Mouse (Mus musculus): Measurements from ENCODE around the gene Adamts14.

Gene Adamts14

DNA sequence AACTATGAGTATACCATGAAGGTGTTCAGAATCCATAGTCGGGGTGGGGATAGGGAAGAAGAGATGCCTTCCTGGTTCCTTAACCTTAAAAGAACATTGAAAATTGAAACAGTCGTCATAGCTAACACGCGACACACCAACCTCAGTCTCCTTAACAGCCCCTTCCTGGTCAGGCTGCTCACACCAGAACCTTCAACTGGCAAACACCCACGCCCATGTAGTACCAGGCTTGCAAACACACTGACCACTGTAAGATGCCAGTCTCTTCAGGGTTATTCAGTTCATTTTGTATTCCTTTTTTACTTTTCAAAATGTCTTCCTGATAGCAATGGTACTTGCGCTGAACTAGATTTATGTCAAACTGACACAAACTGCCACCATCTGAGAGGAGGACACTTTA, 3.8 kb upstream of the Adamts14 start:
- intact Hi-C loops (cut with DNase I) = loop anchor here (5.0 kb wide), 1 partner anchor 60 kb away; no protein-coding TSS in a partner anchor

DNA sequence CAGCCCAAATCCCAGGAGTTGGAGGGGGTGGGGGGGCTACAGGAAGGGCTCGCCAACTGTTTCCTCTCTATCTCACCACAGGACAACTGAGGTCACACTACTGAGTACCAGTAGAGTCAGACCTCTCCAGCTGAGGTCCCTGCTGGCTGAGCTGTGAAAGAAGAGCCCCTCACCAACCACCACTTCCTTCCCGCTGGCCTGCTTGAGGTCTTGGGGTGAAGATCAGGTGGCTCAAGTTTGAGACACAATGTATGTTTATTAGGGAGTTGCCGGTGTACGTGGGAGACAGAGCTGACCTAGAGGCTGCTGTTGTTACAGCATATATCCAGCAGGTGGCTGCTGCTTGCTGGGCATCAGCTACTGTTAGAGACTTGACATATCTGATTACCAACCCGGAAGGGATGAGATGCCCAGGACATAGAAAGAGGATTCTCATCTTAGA, 2.5 kb upstream of the Adamts14 start:
- intact Hi-C loops (cut with DNase I) = loop anchor here (5.0 kb wide), 1 partner anchor 62 kb away; no protein-coding TSS in a partner anchor

DNA sequence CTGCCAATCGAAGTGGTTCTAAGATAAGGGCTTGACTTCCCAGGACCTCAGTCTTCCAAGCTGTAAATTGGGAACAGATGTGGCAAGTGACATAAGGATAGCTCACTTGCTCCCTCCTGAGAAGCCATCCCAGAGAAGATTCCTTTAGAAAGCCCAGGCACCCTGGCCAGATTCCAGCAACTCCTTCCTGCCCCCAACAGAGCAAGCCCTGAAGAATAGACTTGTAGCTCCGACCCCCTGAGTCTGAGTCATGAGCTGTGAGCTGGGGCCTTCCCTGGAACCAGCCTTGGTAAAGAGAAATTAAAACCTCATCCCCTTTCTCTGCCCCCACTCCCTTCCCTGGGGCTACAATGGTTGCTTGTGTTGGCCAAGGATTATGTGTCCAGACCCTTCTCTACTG, 1.3 kb upstream of the Adamts14 start:
- intact Hi-C loops (cut with DNase I) = loop anchor here (5.0 kb wide), 1 partner anchor 72 kb away; no protein-coding TSS in a partner anchor

DNA sequence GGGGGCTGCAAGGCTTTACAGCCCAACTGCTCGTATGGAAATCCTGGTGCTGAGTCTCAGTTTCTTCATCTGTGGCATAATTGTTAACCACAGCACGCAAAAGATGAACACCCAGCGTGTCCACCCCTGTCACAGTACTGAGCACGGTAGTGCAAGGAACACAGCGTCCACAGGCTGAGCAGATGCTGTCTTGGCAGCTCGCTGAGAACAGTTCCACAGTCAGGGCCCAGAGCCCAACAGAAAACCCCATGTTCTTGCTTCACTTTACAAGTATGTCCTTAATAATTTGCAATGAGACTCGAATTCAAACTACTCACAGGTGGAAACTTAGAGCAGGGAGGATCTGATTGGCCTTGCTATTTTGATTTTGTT, 592 bp upstream of the Adamts14 start:
- intact Hi-C loops (cut with DNase I) = loop anchor here (5.0 kb wide), 1 partner anchor 72 kb away; no protein-coding TSS in a partner anchor

DNA sequence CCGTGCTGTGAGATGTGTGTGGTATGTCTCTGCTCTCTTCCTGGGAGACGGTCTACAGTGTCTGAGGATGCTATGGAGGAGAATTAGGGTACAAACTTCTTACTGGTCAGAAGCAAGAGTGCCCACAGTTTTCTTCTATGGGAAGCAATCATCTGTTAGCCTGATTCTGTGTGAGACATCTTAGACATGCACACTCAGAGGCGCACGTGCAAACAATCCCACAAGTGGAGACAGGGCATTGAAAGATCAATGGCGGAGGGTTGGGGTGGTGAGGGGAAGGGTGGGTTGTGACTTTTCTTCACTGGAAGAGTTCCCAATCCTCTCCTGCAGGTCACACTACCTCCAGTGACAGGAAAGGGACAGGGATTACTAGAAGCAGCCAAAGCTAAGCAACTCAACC, 607 bp downstream of the Adamts14 start:
- intact Hi-C loops (cut with DNase I) = loop anchor here (5.0 kb wide), 1 partner anchor 70 kb away; no protein-coding TSS in a partner anchor

DNA sequence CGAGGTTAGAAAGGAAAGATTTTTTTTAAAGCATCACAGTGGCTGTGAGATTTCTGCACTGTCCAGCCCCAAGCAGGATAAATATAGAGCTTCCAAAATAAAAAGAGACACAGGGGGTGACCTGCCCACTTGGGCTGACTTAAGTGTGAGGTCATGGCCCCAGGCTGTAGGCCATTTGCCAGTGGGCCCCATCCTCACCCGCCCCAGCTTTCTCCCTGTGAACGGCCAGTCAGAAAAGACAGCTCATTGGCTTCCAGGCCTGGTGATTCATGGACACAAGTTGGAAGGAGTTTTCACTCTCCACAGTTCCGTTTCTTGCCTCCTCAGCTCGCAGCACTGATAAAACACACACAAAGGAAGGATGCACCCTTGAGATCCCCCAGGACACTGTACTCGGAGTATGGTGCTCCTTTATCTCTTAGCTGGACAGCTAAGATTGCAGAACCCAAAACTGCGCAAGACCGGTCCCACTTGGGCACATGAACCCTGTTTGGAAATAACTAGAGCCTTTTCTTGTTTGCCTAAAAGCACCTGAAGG, 1.1 kb downstream of the Adamts14 start:
- intact Hi-C loops (cut with DNase I) = loop anchor here (5.0 kb wide), 1 partner anchor 70 kb away; no protein-coding TSS in a partner anchor

DNA sequence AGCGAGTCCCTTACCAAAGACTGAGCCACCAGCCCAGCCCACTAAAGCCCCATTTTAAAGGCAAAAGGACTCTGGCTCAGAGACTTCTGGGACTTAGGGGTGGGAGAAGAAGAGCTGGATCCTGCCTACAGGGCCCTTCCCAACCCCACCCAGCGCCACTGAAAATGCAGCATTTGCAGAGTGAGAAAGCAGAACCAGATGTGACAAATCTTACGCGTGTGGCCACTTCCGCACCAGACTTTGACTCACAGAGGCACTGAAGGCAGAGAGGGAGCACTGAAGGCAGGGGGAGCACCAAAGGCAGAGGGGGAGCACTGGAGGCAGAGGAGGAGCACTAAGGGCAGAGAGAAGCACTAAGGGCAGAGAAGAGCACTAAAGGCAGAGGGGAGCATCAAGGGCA, 5.9 kb downstream of the Adamts14 start:
- intact Hi-C loops (cut with DNase I) = no loop called here

DNA sequence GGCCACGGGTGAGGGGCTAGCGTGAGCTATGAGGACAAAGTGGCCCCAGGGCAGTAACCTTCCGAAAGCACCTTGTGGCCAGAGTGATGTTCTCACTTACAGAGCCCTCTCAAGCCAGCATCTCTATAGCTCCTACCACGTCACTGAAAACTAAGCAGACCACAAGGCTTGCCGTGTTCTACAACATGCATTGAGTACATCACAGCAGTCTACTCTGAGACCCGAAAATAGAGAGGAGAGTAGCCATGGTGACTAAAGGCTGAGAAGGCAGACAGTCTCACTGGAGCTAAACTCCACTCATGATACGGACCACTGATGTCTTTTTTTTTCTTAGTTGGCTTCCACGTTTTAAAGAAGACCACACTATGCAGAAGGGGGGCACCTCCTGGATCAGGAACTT, 9.6 kb downstream of the Adamts14 start:
- intact Hi-C loops (cut with DNase I) = no loop called here

DNA sequence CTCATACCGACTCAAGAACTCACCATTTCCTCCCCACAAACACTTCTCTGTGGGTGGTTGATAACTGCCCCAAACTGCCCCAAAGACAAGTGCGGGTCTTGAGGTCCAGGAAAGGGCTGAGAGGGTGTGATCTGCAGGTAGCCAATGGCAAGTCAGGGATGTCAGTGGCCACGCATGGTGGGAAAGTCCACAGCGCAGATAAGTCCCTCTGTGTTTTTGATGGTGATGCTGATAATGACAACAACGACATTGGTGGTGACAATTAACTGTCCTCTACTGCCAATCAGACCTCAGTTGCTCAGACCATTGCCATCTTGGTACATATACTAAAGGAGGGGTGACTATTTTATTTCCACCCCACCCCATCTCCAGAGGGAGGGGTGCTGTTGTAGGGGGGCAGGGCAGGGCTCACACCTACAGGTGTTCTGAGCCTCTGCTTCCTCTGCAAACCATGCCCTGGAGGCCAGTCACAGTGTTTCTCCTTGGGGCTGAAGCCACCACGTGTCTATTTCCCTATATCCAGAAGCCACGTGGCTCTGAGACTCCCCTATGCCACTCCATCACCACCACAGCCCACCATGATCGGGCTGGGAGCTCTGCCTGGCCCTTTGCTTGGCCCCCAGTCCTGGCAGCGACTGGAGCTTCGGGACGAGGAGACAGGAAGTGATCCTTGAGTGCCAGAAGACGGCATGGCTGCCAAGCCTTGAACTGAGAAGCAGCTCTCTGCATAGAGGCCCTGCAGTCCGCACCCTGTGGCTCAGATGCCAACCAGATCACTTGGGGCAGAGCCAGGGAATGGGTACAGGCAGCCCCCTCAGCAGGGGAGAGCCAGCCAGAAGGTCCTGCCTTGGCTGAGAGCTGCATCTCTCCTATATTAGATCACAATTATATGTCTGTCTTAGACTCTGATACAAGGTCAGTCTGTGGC, 11.7 kb downstream of the Adamts14 start:
- intact Hi-C loops (cut with DNase I) = no loop called here

DNA sequence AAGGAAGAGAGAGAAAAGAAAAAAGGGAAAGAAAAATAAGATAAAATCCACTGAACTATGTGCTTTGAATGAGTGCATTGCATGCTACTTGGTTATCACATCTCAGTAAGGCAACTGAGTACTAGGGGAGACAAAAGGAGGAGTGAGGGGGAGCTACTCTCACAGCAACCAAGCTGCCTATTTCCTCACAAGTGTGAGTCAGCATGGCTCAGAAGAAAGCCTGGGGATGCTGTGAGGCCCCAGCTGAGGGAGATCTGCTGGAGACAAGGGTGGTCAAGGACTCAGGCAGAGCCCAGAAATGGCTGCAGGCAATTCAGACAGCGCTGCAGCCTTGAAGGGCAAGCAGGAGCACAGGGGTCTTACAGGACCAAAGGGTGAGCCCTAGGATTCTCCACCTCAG, 15.1 kb downstream of the Adamts14 start:
- intact Hi-C loops (cut with DNase I) = no loop called here

DNA sequence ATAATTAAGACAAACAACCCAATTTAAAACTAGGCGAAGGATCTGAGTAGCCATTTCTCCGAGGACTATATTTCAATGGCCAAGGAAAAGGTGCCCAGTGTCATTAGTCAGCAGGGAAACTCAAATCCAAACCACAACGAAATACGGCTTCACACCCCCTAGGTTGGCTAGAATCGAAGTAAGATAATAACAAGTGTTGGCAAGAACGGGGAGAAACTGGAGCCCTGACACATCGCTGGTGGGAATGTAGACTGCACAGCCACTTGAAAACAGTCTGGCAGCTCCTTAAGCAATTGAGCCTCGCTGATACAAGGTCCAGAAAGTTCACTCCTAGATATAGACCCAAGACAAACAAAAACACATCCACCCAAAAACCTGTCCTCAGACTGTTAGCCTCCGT, 16.6 kb downstream of the Adamts14 start:
- intact Hi-C loops (cut with DNase I) = no loop called here

DNA sequence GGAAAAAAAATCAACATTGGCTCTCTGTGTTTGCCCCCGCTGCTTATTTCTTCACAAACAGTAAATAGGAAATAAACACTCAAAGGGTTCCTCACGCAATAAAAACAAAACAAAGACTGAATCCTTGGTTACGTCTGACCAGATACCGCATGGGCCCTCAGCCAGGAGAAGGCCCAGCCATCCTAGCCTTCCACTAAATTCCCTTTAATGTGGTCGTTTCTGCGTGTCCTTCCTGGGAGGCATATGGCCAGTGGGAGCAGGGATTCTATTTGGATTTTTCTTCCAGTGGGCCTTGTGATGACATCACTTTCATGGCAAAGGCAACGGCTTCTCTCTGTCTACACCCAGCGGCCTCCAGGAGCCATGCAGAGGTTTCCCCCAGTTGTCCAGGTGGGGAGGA, 18.0 kb downstream of the Adamts14 start:
- intact Hi-C loops (cut with DNase I) = no loop called here

DNA sequence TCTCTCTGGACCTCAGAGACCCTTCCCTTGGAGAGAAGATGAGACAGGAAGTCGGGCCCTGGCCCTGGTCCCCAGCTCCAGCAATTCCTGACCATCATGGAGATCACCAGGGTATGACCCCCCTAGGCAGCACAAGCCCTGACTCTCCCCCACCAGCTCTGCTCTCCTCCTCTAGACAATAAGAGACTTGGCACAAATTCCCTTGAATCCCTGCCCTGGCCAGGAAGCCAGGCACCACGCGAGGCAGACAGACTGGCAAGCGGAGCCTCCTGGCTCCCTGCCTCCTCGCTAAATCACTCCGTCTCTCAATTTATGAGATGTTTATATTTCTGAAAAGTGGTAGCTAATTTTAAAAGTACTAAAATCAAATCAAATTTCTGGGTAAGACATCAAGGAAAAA, 18.5 kb downstream of the Adamts14 start:
- intact Hi-C loops (cut with DNase I) = no loop called here

DNA sequence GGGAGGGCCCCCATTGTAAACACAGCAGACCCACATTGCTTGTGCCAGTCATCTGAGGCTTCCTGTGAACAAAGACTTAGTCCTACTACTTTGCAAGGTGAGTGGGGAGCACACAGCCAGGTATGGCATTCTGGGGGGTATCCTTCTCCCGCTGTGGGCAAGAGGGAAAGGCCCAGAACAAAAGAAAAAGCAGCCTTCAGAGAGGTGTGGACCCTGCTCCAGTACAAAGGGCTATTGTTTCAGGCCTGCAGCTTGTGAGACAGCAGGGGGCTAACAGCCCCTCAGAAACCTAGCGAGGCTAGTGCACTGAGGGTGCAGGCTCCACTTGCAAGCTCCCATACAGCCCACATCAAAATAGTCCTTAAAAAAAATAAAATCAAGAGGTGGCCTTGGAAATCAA, 23.3 kb downstream of the Adamts14 start:
- intact Hi-C loops (cut with DNase I) = no loop called here

DNA sequence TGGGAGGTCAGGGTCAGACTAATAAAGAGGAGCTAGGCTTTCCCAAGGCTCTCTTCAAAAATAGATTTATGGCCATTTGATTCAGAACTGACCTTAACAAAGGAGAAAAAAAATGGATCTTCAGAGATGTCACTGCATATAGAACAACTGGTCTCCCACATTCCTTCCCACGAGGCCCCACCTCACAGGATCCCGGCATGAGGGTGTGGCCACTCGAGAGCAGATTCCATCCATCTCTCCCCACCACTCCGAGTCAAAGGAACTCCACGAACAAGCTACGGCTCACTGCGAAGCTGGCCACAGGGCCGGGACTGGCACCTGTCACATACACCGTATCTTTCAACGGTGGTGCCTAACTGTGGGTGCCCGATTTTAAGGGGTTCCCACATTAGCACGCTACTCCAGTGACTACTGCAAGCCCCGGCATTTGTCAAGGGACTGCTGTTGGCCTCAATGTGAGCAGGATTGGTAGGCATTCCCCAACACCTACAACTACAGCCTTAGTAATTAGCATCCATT, 24.6 kb downstream of the Adamts14 start:
- intact Hi-C loops (cut with DNase I) = no loop called here

DNA sequence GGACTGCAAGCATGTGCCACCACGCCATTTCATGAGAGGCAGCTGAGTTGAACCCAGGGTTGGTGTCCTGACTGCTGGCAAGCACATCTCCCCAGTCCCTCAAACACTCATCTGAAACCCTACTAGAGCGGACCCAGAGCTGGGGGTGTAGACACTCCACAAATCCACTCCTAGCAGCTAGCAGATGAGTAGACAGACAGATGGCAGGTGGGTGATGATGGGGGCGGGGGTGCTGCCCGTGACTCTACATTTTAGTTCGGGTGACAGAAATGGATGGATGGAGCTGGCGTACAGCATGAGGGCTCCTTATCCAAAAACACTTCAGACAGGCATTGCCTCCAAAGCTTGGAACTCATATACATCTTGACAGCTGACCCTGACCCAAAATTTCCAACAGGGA, 26.9 kb downstream of the Adamts14 start:
- intact Hi-C loops (cut with DNase I) = no loop called here

DNA sequence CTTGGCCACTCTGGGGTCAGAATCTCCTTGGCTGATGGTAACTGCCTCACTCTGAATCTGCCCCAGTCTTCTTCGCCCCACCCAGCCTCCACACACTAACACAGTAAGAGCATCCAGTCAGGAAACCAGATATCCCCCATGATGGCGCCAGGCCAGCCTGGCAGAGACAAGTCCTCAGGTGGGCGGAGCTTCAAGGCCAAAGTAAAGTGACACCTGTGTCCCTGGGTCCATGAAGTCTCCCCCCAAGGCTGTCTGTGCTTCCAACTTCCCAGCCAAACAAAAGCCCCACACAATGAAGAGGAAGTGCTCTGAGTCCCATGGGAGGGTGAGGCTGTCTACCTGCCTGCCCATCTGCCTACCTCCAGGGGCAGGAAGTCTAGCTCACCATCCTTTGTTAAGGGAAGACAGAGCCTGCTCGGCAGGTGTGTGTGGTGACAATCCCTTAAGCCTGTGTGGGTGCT, 31.2 kb downstream of the Adamts14 start:
- intact Hi-C loops (cut with DNase I) = no loop called here

DNA sequence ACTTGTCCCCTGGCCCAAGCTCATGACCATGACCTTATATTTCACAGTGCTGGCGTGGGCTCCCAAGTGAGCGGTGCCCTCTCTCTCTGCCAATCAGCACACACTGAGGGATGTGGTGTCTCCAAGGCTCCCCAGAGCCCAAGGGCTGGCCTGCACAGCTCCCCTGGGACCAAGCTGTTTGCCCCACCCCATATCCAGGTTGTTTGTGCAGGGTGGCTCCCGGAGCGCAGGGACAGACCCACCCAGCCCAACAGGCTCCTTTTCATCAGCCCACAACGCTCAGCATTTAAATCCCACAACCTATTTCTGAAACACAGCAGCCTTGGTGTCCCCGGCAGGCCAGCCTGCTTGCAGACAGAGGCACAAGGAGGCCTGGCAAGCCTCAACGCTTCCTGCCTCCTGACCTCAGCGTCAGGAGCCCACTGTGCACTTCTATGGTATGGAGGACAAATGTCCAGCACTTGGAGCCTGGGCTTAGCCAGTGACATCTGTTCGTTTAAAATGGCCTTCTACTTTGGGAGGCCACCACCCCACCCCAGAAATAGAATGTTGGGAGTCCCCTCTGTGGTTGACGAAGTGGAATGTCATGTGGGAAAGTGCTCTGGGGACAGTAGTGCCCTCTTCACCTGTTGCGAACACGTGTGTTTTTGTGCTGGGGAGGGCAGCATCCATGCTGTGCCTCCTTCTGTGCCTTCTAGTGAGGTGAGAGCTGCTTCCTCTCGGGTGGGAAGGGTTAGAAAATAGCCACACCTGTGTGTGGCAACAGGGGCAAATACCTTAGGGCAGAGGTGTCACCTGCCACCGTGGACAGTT, 32.9 kb downstream of the Adamts14 start:
- intact Hi-C loops (cut with DNase I) = no loop called here

DNA sequence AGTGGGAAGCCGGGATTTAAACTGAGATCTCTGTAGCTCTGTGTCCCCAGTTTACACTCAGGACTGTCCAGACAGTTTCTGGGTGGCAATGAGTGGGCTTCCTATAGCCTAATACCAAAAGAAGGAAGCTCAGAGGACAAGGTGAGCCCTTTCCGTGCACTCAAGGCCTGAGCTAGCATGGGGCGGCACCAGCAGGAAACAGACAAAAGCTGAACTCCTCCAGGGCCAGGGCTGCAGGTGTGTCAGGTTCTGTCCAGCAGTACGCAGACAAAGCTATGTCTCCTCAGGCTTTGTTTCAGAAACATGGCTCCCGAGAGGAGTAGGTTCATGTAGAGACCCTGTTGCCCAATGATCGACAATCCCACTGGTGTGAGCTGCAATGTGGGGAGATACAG, 35.9 kb downstream of the Adamts14 start:
- intact Hi-C loops (cut with DNase I) = no loop called here

DNA sequence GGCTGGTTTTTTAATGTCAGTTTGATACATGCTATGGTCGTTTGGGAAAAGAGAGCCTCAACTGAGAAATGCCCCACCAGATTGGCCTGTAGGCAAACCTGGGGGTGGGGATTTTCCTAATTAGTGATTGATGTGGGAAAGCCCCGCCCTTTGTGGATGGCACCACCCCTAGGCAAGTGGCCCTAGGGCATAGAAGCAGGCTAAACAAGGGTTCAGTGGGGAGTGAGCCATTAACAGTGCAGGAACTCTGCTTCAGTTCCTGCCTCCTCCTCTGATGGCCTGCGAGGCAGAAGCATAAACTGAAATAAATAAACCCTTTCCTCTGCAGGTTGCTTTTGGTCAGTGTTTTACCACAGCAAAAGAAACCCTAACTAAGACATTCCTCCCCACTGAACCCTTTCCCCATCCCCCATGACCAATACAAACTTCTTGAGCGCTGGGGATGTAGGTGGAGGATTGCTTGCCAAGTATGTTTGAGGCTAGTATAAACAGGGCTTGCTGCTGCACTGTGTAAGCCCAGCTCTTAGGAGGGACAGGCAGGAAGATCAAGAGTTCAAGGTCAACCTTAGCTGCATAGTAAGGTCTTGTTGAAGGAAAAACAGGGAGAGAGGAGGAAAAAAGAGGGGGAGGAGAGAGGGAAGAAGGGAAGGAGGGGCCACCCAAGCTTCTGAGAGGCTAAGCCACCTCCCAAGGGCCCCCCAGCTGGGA, 36.4 kb downstream of the Adamts14 start:
- intact Hi-C loops (cut with DNase I) = no loop called here

Measured in adrenal gland (tissue).